Mouse (Mus musculus): ENCODE data around the gene Rin3. TPM values are rescaled to one million over a fixed set of nuclear protein-coding genes. Genes with fewer than 3 reads are reported as not detected.

Rin3 gene
- total and polyA plus RNA-seq, 3 experiments, result 17.5 to 38.9 TPM; not detected in 1

DNA sequence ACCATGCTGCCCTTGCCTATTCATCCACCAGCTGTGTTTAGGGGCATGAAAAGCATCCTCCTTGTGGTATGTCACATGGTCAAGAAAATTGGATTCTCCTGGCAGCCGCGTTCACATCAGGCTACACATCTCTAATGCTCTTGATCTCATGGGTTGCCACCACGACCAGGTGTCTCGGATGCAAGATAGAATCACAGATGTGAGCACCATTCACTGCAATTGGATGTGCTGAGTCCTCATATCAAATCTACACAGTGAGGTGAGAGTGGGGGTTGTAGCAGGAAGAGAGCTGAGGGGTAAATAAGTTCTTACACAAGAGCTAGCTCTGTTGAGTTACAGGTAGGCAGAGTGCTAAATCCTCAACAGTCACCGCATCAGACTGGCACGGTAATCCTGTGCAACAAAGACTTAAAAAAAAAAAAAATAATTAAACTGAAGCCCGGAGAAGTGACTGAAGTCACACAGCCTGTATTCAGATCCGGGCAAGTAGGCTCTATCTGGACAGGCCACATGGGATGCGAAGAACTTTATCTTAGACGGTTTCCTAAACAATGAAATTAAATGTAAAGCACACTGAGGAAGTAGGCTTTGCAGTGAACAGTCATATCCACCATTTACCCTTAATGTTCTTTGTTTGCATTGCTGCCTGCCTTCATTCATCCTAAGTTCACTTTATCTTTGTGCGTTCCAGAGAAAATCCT, 26.4 kb downstream of the Rin3 start:
- Histone ChIP-seq H3K27me3 (ENCODE audit: control insufficient read depth in 1 of 2, insufficient read depth in 2 of 2, low read length in 2 of 2) (no peaks in the 10 kb centered on the region), H3K79me2 (ENCODE audit: control insufficient read depth, insufficient read depth, low read length, poor library complexity) (no peaks in the 10 kb centered on the region), H3K4me3 (ENCODE audit: control insufficient read depth in 1 of 2, insufficient read depth in 1 of 2, low read depth in 2 of 2, low read length in 2 of 2) (no peak overlapping the region), H3K27ac (ENCODE audit: control insufficient read depth, low read depth, low read length) (no peak overlapping the region), H3K9me3 (replicated peaks; ENCODE audit: insufficient read depth, low read length) (no peaks in the 10 kb centered on the region), H3K4me1 (ENCODE audit: control insufficient read depth in 1 of 2, insufficient read depth in 2 of 2, low read length in 2 of 2) (peaks cover 0 to 19% of the 10 kb centered on the region in 2 experiments; a peak in 3 of 4 replicates), H3K9ac (ENCODE audit: control insufficient read depth, low read depth, low read length, poor library complexity, severe bottlenecking) (no peak overlapping the region), H3K36me3 (ENCODE audit: control insufficient read depth in 1 of 2, insufficient read depth in 2 of 2, low read length in 2 of 2) (peaks cover 0 to 9% of the 10 kb centered on the region in 2 experiments; a peak in 2 of 4 replicates)
- TF ChIP-seq TCF12 (IDR thresholded peaks at IDR 0.05; ENCODE audit: low read depth, low read length), result 0 out of 2 replicates have a peak, but pooled peaks have one; percentile 14
- TF ChIP-seq CHD1 (IDR thresholded peaks at IDR 0.05; ENCODE audit: low read depth, low read length), result no peak
- TF ChIP-seq SIN3A (IDR thresholded peaks at IDR 0.05; ENCODE audit: low read length), result no peak
- TF ChIP-seq RAD21 (IDR thresholded peaks at IDR 0.05; ENCODE audit: low read depth, low read length), result no peak
- no peak for TF ChIP-seq ZKSCAN1 (IDR thresholded peaks at IDR 0.05; ENCODE audit: low read depth, low read length)
- no peak for TF ChIP-seq UBTF (IDR thresholded peaks at IDR 0.05; ENCODE audit: borderline replicate concordance, insufficient read depth, low read depth, low read length)
- TF ChIP-seq GATA1 (IDR thresholded peaks at IDR 0.05; ENCODE audit: low read depth, low read length), result 0 out of 2 replicates have a peak, but pooled peaks have one; percentile 17
- no peak for TF ChIP-seq MXI1 (IDR thresholded peaks at IDR 0.05; ENCODE audit: low read depth, low read length)
- TF ChIP-seq MAZ (IDR thresholded peaks at IDR 0.05; ENCODE audit: low read depth, low read length), result no peak
- no peak for TF ChIP-seq MEF2A (IDR thresholded peaks at IDR 0.05; ENCODE audit: extremely low read depth, insufficient replicate concordance, low read depth, low read length, poor library complexity, severe bottlenecking)
- TF ChIP-seq ETS1 (IDR thresholded peaks at IDR 0.05; ENCODE audit: low read depth, low read length), result no peak
- 0 out of 2 replicates have a peak, but pooled peaks have one; percentile 37 for TF ChIP-seq MYC (IDR thresholded peaks at IDR 0.05; ENCODE audit: low read depth, low read length)
- no peak for TF ChIP-seq JUND (IDR thresholded peaks at IDR 0.05; ENCODE audit: low read depth, low read length)
- peak; percentile 52 for TF ChIP-seq TAL1 (IDR thresholded peaks at IDR 0.05; ENCODE audit: low read length)
- no peak for TF ChIP-seq MYB (IDR thresholded peaks at IDR 0.05; ENCODE audit: low read depth, low read length)
- peak in 1 of 2 experiments; percentile 44; a peak in 1 of 4 replicates for TF ChIP-seq EP300 (IDR thresholded peaks at IDR 0.05; ENCODE audit: low read depth in 1 of 2, low read length in 2 of 2)
- TF ChIP-seq MAFK (IDR thresholded peaks at IDR 0.05; ENCODE audit: borderline replicate concordance, low read depth, low read length), result no peak
- TF ChIP-seq ZNF384 (IDR thresholded peaks at IDR 0.05; ENCODE audit: low read depth, low read length), result no peak
- TF ChIP-seq KAT2A (conservative IDR thresholded peaks at IDR 0.05; ENCODE audit: low read depth, low read length), result no peak
- peak; percentile 45 for DNase-seq (ENCODE audit: low read depth, low spot score)

DNA sequence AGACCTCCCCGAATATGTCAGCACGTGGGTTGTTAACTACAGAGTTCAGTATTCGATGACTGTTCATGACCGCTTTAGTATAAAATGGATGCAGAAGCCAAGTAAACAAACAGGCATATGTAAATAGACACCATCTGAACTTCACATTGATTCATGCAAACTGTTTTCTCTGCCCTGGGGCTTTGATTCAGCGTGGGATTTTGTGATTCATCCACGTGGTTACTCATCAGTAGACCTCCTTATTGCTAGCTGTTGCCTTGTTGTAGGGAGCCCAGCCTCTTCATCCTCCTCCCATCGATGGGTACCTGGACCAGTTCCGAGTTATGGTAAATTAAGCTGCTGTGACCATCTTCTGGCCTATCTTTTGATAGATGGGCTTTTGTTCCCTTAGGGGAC, 26.9 kb downstream of the Rin3 start:
- no peak for DNase-seq (ENCODE audit: low read depth, low spot score)
- H3K4me1 ChIP-seq (ENCODE audit: control insufficient read depth in 1 of 2, insufficient read depth in 2 of 2, low read length in 2 of 2), result peaks cover 0 to 19% of the 10 kb centered on the region in 2 experiments; a peak in 3 of 4 replicates
- H3K27me3 ChIP-seq (ENCODE audit: control insufficient read depth in 1 of 2, insufficient read depth in 2 of 2, low read length in 2 of 2), result no peaks in the 10 kb centered on the region
- TF ChIP-seq GABPA (IDR thresholded peaks at IDR 0.05; ENCODE audit: low read depth, low read length) (no peak), GATA1 (IDR thresholded peaks at IDR 0.05; ENCODE audit: low read depth, low read length) (no peak), POLR2A (IDR thresholded peaks at IDR 0.05; ENCODE audit: control insufficient read depth in 1 of 2, insufficient read depth in 1 of 2, low read depth in 1 of 2, low read length in 2 of 2, poor library complexity in 1 of 2) (no peak), POLR2AphosphoS2 (IDR thresholded peaks at IDR 0.05; ENCODE audit: low read length) (no peak), ZMIZ1 (IDR thresholded peaks at IDR 0.05; ENCODE audit: low read depth, low read length) (no peak), MAFK (IDR thresholded peaks at IDR 0.05; ENCODE audit: borderline replicate concordance, low read depth, low read length) (no peak), TCF12 (IDR thresholded peaks at IDR 0.05; ENCODE audit: low read depth, low read length) (no peak), BHLHE40 (IDR thresholded peaks at IDR 0.05; ENCODE audit: borderline replicate concordance, low read depth, low read length) (no peak), MYC (IDR thresholded peaks at IDR 0.05; ENCODE audit: low read depth, low read length) (no peak), NRF1 (IDR thresholded peaks at IDR 0.05; ENCODE audit: insufficient read depth, low read depth, low read length, poor library complexity, severe bottlenecking) (no peak), RAD21 (IDR thresholded peaks at IDR 0.05; ENCODE audit: low read depth, low read length) (no peak)
- H3K4me3 ChIP-seq (ENCODE audit: control insufficient read depth in 1 of 2, insufficient read depth in 1 of 2, low read depth in 2 of 2, low read length in 2 of 2), result no peak overlapping the region
- no peak overlapping the region for H3K27ac ChIP-seq (ENCODE audit: control insufficient read depth, low read depth, low read length)
- H3K9ac ChIP-seq (ENCODE audit: control insufficient read depth, low read depth, low read length, poor library complexity, severe bottlenecking), result no peak overlapping the region
- no peaks in the 10 kb centered on the region for H3K79me2 ChIP-seq (ENCODE audit: control insufficient read depth, insufficient read depth, low read length, poor library complexity)
- H3K9me3 ChIP-seq (replicated peaks; ENCODE audit: insufficient read depth, low read length), result no peaks in the 10 kb centered on the region
- H3K36me3 ChIP-seq (ENCODE audit: control insufficient read depth in 1 of 2, insufficient read depth in 2 of 2, low read length in 2 of 2), result peaks cover 0 to 9% of the 10 kb centered on the region in 2 experiments; a peak in 2 of 4 replicates

Data from MEL (cell line).